Mouse (Mus musculus) large intestine, adult 2 months (tissue): ENCODE data around the gene Tgfb3. TPM values are rescaled to one million over a fixed set of nuclear protein-coding genes. Genes with fewer than 3 reads are reported as not detected.

Experiments used
- DNase-seq: peaks from one replicate; pipeline ENCODE4 v3.0.0-alpha.2; 2012; ENCODE audit warnings: low read depth, low spot score
- WGBS: fragments of 180-500 bp; shearing (Covaris S2); methylation state at CpG from one replicate; pipeline ENCODE4 v1.1.7; 2018; 5-methylcytosine and 5-hydroxymethylcytosine counted together
- polyA plus RNA-seq: library from polyadenylated mRNA; depleted of rRNA; stranded (reverse); fragments of >200 nt; gene quantifications from 2 replicates; pipeline ENCODE4 v1.2.3, GENCODE M21; 2012

The Tgfb3 gene
- polyA plus RNA-seq, 1 experiment = 5.8 TPM

GRCm38 (mm10) chr12:86036368-86037166 is 42.3 kb downstream of the Tgfb3 start:
- DNase-seq = no peak
- WGBS = 78% methylated on average over 9 of the region's 9 CpGs

DNA sequence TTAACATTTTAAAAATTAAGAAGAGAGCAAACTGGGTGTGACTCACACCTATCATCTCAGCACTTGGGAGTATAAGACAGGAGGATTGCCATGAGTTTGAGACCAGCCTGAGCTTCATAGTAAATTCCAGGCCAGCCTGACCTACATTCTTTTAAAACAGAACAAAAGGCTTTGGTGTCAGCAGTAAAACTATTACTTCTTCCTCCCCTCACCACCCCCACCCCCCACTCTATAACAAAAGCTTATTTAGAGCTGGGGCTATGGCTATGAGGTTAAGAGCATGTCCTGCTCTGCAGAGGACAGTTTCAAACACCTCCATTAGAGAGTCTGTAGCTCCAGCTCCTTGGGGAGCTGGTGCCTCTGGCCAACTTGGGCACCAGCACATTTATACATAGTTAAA is 43.3 kb downstream of the Tgfb3 start:
- no peak for DNase-seq

- WGBS = 80% methylated on average over 5 of the region's 5 CpGs
- DNase-seq = no peak
These were observed 47.9 kb downstream of the Tgfb3 start for GRCm38 (mm10) chr12:86030932-86031331.

DNA sequence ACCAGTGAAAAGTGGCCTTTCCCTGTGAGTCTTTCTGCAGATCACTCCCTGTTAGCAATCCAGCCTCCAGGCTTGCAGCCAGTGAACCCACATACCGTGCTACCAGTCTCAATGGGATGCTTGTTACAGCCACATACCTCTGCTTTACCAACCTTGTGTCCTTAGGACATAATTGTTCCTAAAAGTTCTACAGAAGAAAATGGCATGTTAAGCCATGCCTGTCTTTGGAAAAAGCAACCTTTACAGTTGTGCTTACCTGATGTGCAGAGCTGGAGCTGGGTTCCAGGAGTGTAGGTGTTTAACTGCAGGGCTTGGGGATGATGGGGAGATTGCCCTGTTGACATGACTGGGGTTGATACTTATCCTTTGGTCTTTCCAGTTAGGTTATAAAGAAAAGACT is 51.1 kb downstream of the Tgfb3 start:
- 98% methylated on average over 1 of the region's 1 CpGs for WGBS

DNA sequence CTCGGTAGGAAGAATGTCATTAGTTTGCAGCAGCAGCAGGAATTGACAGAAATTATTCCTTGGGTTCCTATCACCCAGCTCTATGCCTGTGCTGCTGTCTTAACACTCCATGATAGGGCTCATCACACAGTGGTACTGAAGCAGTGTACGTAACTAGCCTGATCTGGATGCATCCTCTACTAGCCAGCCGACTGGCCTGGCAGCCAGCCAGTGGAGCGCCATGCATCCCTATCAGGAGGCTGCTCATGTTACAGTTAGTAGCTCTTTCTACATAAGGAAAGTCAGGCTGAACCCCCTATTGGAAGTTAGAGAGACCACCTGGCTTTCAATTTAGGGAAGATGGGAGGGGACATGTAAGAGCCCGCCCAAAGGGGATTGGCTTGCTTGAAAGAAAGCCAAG is 51.8 kb downstream of the Tgfb3 start:
- no peak for DNase-seq
- WGBS = 87% methylated on average over 5 of the region's 5 CpGs

More for the DNA sequence above, 51.1 kb downstream of the Tgfb3 start:
- DNase-seq = no peak

DNA sequence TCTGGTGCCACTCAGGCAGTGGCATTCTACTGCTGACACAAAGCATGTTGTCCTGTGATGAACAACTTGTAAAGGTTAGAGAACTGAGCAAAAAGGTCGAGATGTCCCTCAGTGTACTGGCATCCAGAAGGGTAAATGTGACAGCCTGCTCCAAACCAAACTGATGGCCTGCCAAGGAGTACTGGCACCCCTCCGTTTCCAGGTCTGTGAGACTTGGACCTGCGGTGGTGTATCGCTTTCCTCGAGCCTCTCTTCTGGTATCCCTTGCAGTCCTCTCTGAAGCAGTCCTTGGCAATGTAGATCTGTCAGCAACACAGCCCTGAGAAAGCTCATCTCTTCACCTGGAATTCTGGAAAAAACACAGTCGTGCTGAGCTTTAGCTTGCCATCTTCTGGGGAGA is 53.4 kb downstream of the Tgfb3 start:
- 88% methylated on average over 6 of the region's 6 CpGs for WGBS

DNA sequence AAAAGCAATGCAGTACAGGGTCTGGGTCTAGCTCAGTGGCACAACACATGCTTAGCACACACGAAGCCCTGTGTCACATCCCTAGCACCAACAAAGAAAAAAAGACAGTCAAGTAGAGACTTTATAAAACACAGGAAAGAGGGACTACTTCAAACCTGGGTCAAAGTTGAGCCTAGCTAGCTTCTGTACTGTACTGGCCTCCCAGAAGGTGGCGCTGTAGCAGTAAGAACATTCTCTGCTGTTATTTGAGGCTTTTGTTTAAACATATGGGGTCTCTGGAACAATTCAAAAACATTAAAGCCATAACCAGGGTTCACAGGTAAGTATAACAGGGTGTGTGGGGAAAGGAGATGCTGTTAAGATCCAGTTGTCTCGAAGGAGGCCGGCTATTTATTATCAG is 54.4 kb downstream of the Tgfb3 start:
- 79% methylated on average over 4 of the region's 4 CpGs for WGBS
- DNase-seq = no peak

More for the DNA sequence above, 53.4 kb downstream of the Tgfb3 start:
- no peak for DNase-seq

DNA sequence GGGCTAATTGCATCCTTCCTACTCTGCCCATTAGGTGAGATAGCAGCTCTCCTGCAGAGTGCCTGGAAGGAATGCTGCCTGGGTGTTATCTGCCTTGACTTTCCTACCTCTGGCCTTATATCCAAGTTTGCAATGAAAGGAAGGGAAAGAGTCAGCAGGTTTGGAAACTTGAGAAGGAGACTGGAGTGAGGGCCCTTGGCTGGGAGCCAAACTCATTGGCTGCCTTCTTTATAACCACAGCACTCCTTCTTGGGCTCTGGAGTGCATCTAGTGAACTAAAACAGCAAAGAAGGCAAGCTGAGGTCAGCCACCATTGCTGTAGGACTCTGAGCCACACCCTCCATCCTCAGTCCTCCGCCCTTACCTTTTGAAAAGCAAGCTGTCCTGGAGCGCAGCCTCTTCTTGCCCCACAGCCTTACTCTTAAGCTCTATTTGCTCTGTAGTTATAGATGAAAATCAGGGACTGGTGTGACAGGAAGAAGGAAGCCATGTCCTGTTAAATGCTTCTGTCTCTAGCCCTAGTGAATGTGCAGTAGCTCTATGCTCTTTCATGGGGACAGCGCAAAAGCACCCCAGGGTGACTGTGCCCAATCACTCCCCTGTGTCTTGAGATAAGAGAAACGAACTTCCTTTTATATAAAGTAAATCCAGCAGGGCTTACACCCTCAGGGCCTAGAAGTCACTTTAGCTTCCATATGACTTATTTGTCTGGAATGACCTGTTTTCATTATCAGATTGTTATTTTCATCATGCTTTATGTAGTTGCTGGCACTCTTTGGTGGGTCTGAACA is 55.6 kb downstream of the Tgfb3 start:
- DNase-seq = no peak
- WGBS = 76% methylated on average over 4 of the region's 4 CpGs

DNA sequence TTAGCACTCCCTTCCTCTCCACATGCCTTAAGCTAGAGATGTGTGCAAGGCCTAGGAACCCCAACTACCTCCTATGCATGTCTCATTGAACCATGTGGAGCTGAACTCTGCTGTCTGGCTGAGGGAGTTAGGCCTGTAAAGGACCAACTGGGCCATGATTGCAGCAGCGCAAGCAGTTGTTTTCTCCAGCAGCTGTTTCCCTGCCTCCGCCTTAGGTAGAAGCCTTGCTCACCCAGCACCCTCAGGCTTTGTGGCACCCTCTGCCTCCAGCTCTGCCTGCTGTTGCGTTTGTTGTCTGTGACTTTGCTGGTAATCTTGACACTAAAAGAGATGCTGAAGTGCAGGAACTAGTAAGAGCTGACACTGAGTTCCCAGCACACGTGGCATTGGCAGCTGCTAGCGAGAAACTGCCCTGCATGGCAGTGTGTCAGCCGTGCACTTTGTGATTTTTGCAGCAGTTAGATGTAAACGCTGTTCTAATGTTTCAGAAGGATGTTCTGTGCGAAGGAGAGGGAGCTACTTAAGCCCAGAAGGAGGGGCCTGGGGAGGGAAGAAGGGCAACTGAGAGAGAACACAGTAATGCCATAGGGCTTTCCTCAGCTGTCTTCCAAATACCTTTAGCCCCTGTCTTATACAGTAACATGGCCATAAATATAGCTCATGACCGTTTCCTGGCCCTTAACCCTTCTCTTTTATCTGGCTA is 56.4 kb downstream of the Tgfb3 start:
- WGBS = 70% methylated on average over 9 of the region's 9 CpGs
- DNase-seq = no peak

DNA sequence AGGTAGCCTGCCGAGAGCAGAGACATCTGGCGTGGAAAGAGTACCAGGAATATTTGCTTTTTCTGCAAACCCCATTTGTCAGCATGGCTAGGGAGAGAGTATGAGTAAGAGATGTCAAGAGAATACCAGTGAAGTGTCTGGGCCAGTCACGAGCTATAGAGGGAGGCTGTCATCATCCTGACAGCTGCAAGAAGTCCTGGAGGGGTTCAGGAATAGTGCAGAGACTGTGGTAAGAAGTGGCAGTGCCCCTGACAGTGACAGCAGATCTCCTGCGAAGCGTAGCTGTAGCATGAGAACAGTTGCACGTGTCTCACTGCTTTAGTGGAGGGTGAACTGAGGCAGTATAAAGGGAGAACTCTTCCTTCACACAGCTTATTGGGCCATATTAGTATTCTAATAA is 57.3 kb downstream of the Tgfb3 start:
- 93% methylated on average over 6 of the region's 6 CpGs for WGBS
- no peak for DNase-seq

GRCm38 (mm10) chr12:86017360-86017759 is 61.5 kb downstream of the Tgfb3 start:
- DNase-seq = no peak
- WGBS = 81% methylated on average over 5 of the region's 5 CpGs

GRCm38 (mm10) chr12:86015114-86015513 is 63.7 kb downstream of the Tgfb3 start:
- WGBS = 66% methylated on average over 2 of the region's 2 CpGs
- no peak for DNase-seq

GRCm38 (mm10) chr12:86014621-86015020 is 64.2 kb downstream of the Tgfb3 start:
- DNase-seq = no peak
- WGBS = 86% methylated on average over 3 of the region's 3 CpGs

DNA sequence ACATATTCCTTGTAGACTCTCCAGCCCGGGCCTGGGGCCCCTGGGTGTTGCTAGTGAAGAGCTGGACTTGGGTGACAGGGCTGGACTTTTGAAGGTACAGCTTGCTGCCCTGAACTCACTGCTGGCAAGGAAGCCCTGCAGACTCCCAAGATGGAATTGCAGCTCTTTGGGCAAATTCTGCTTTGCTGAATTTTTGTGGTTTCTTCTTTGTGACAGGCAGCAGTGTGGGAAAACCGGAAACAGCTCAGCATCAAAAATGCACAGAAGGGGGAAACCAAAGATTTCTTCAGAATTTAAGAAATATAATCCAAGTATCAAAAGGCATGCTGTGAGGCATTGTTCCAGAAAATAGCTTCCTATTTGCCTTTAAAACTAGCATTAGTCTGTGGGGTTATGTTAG is 64.7 kb downstream of the Tgfb3 start:
- no peak for DNase-seq
- 78% methylated on average over 2 of the region's 2 CpGs for WGBS

DNA sequence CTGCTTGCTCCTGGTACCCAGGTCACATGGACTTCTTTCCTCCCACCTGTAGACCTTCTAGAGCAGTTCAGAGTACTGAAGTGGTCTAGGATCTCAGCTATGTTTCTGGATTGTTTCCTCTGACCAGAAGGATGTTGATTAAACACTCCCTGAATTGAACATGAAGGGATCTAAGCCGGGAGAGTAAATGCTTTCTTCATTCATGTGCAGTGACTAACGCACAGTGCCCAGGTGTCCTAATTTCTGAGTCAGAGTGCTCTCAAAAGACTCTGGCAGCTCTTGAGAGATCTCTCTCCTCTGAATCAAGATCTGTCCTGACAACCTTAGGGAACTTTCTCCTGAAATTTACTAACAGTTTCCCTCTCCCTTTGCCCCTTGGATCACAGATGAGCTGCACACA is 66.6 kb downstream of the Tgfb3 start:
- DNase-seq = no peak
- WGBS = 87% methylated on average over 2 of the region's 2 CpGs

DNA sequence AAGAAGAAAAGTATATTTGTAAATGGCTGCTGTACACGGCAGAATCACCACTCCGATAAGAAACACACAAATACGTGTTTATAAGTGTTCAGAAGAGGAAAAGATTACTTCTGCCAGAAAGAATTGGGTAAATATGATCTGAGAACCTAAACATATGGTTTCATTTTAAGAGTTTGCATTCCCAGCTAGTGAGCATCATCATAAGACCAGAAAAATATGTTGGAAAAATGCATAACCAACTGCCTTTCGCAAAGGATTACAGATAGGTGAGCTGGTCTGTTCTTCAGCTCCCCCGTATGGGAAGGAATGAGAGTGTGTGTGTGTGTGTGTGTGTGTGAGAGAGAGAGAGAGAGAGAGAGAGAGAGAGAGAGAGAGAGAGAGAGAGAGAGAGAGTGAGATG is 68.2 kb downstream of the Tgfb3 start:
- no peak for DNase-seq
- WGBS = 85% methylated on average over 5 of the region's 5 CpGs

DNA sequence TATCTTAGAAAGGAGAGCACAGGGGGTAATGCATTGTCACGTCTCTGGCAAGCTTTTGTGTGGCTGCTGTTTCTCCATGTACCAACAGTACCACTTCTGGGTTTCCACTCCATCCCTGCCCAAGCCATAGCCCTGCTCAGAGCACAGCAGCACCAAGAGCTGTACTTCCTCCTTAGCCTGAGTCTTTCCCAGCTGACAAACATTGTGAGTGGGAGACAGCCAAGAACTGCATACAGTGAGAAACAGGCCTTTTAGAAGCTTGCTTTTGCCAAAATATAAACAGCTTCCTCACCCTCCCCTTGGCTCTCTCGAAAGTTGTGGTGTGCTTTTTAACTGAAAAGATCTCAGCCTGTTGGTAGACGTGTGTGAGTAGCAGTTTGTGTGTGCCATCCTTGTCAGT is 71.5 kb downstream of the Tgfb3 start:
- WGBS = 69% methylated on average over 3 of the region's 3 CpGs
- DNase-seq = no peak
